Mouse (Mus musculus) thymus, adult 2 months (tissue): ENCODE results near the gene Aaed1. TPM values are rescaled to one million over a fixed set of nuclear protein-coding genes. Genes with fewer than 3 reads are reported as not detected.

ENCODE experiments used
- DNase-seq: peaks from one replicate; pipeline ENCODE4 v3.0.0; 2021
- H3K27ac ChIP-seq: fragments of 200-500 bp; 2 replicates; pipeline ENCODE4 v1.5.1; 2012; ENCODE audit warnings: low read length, control low read depth; ENCODE audit not compliant: control insufficient read depth, insufficient read depth
- H3K27me3 ChIP-seq: fragments of 200-500 bp; 2 replicates; pipeline ENCODE4 v1.6.1; 2012; ENCODE audit warnings: mild to moderate bottlenecking, low read length, moderate library complexity, mixed read lengths; ENCODE audit not compliant: control insufficient read depth, insufficient read depth
- H3K36me3 ChIP-seq: fragments of 200-500 bp; 2 replicates; pipeline ENCODE4 v1.6.1; 2012; ENCODE audit warnings: mild to moderate bottlenecking, low read length, moderate library complexity; ENCODE audit not compliant: control insufficient read depth, insufficient read depth
- H3K4me1 ChIP-seq: fragments of 200-500 bp; replicated peaks from 2 replicates; pipeline ENCODE4 v1.6.1; 2012; ENCODE audit warnings: low read length; ENCODE audit not compliant: control insufficient read depth, insufficient read depth
- H3K4me3 ChIP-seq: fragments of 200-500 bp; 2 replicates; pipeline ENCODE4 v1.5.1; 2012; ENCODE audit warnings: mild to moderate bottlenecking, low read length, control low read depth, moderate library complexity; ENCODE audit not compliant: control insufficient read depth, insufficient read depth
- CTCF ChIP-seq: fragments of 200-500 bp; IDR thresholded peaks from 2 replicates; pipeline ENCODE4 v1.5.1; 2012; ENCODE audit warnings: mild to moderate bottlenecking, control low read depth, low read length, moderate library complexity, borderline replicate concordance; ENCODE audit not compliant: control insufficient read depth, poor library complexity, insufficient read depth; ENCODE audit errors: extremely low read depth
- POLR2A ChIP-seq: fragments of 200-500 bp; IDR thresholded peaks from 2 replicates; pipeline ENCODE4 v1.6.1; 2012; ENCODE audit warnings: mild to moderate bottlenecking, low read length, control low read depth, moderate library complexity; ENCODE audit not compliant: control insufficient read depth, poor library complexity, insufficient read depth; ENCODE audit errors: extremely low read depth
- WGBS: fragments of 180-500 bp; shearing (Covaris S2); methylation state at CpG from one replicate; pipeline ENCODE4 v1.1.7; 2018; 5-methylcytosine and 5-hydroxymethylcytosine counted together
- polyA plus RNA-seq: library from polyadenylated mRNA; depleted of rRNA; stranded (reverse); fragments of >200 nt; gene quantifications from 2 replicates; pipeline ENCODE4 v1.2.3, GENCODE M21; 2012; rRNA removed

The Aaed1 gene
- 5.1 and 5.5 TPM in 2 replicates for polyA plus RNA-seq

- Histone ChIP-seq H3K4me3 (peak within 1 kb of the TSS; percentile 76), H3K27me3 (no peaks in the 10 kb centered on the region), H3K4me1 (peaks cover 12% of the 10 kb centered on the region), H3K27ac (peak within 1 kb of the TSS; percentile 40; the same call in 1 of the 2 replicates), H3K36me3 (peaks cover 4% of the 10 kb centered on the region; the same call in 1 of the 2 replicates)
- WGBS = under 1% methylated on average over 73 of the region's 74 CpGs
- peak; percentile 43 for TF ChIP-seq POLR2A
- TF ChIP-seq CTCF = no peak
- peak; percentile 87 for DNase-seq
These were observed at the start of gene Aaed1 for GRCm38 (mm10) chr13:64312024-64312915. Gene Aaed1 (minus strand): TSS chr13:64312710.

GRCm38 (mm10) chr13:64362139-64362538 is 49.6 kb upstream of the Aaed1 start:
- no peak for DNase-seq
- no peak for TF ChIP-seq CTCF
- TF ChIP-seq POLR2A = no peak
- H3K27ac ChIP-seq = no peak overlapping the region
- no peaks in the 10 kb centered on the region for H3K27me3 ChIP-seq
- H3K4me3 ChIP-seq = no peak overlapping the region
- WGBS = 90% methylated on average over 6 of the region's 6 CpGs
- peaks cover 36% of the 10 kb centered on the region for H3K36me3 ChIP-seq
- H3K4me1 ChIP-seq = no peaks in the 10 kb centered on the region; the same call in 1 of the 2 replicates

GRCm38 (mm10) chr13:64361020-64361419 is 48.5 kb upstream of the Aaed1 start:
- H3K27me3 ChIP-seq = no peaks in the 10 kb centered on the region
- DNase-seq = no peak
- TF ChIP-seq POLR2A = no peak
- TF ChIP-seq CTCF = no peak
- H3K4me3 ChIP-seq = no peak overlapping the region
- 96% methylated on average over 3 of the region's 3 CpGs for WGBS
- H3K4me1 ChIP-seq = no peaks in the 10 kb centered on the region; the same call in 1 of the 2 replicates
- H3K27ac ChIP-seq = no peak overlapping the region
- H3K36me3 ChIP-seq = peaks cover 25% of the 10 kb centered on the region

GRCm38 (mm10) chr13:64359702-64360101 is 47.2 kb upstream of the Aaed1 start:
- WGBS = 93% methylated on average over 3 of the region's 3 CpGs
- no peak overlapping the region for H3K27ac ChIP-seq
- peaks cover 22% of the 10 kb centered on the region for H3K36me3 ChIP-seq
- H3K4me1 ChIP-seq = no peaks in the 10 kb centered on the region
- no peaks in the 10 kb centered on the region for H3K27me3 ChIP-seq
- no peak for DNase-seq
- TF ChIP-seq POLR2A (no peak), CTCF (no peak)
- no peak overlapping the region for H3K4me3 ChIP-seq

- H3K4me3 ChIP-seq = no peak overlapping the region
- no peaks in the 10 kb centered on the region for H3K27me3 ChIP-seq
- no peak for DNase-seq
- peaks cover 15% of the 10 kb centered on the region; the same call in 1 of the 2 replicates for H3K36me3 ChIP-seq
- WGBS = 91% methylated on average over 1 of the region's 1 CpGs
- H3K4me1 ChIP-seq = no peaks in the 10 kb centered on the region
- H3K27ac ChIP-seq = no peak overlapping the region
- TF ChIP-seq POLR2A (no peak), CTCF (no peak)
These were observed 46.0 kb upstream of the Aaed1 start for GRCm38 (mm10) chr13:64358476-64358875.

GRCm38 (mm10) chr13:64357389-64357788 is 44.9 kb upstream of the Aaed1 start:
- 88% methylated on average over 5 of the region's 5 CpGs for WGBS
- Histone ChIP-seq H3K4me3 (no peak overlapping the region), H3K27ac (no peak overlapping the region), H3K27me3 (no peaks in the 10 kb centered on the region), H3K36me3 (peaks cover 5% of the 10 kb centered on the region; the same call in 1 of the 2 replicates), H3K4me1 (no peaks in the 10 kb centered on the region)
- TF ChIP-seq POLR2A = no peak
- TF ChIP-seq CTCF = no peak
- no peak for DNase-seq

GRCm38 (mm10) chr13:64349474-64349873 is 37.0 kb upstream of the Aaed1 start:
- no peaks in the 10 kb centered on the region for H3K27me3 ChIP-seq
- WGBS = 92% methylated on average over 2 of the region's 2 CpGs
- DNase-seq = no peak
- H3K4me3 ChIP-seq = no peak overlapping the region
- H3K36me3 ChIP-seq = no peaks in the 10 kb centered on the region
- no peak for TF ChIP-seq POLR2A
- no peak overlapping the region for H3K27ac ChIP-seq
- H3K4me1 ChIP-seq = no peaks in the 10 kb centered on the region
